Mouse (Mus musculus): ENCODE measurements at regions not wholly inside any gene's neighbourhood (a gene's known extent, or its start where the extent isn't known, plus 50 kb on each side); places are given as distances from the start of the nearest gene placed in this dataset.

GRCm38 (mm10) chr5:64750976-64751656 lies 52.1 kb upstream of the Klf3 start:
- TF ChIP-seq GATA1 (IDR thresholded peaks at IDR 0.05; ENCODE audit: low read length) = no peak
- no peak for TF ChIP-seq TAL1 (IDR thresholded peaks at IDR 0.05; ENCODE audit: low read length)

Data from erythroblast, embryonic 14.5 days (primary cell).